Mouse (Mus musculus) frontal cortex, adult (tissue): ENCODE results near the gene Gli3.

Source experiments
- ATAC-seq: cut with Nextera tagmentation; 2 replicates; pipeline ENCODE4 v1.9.2; 2017; ENCODE audit warnings: mild to moderate bottlenecking, moderate library complexity, mixed read lengths; ENCODE audit not compliant: low TSS enrichment

Gene Gli3

GRCm38 (mm10) chr13:15488065-15488464 lies 25.0 kb downstream of the Gli3 start:
- no peak for ATAC-seq

- ATAC-seq = no peak
Observed at GRCm38 (mm10) chr13:15495820-15496219, 32.8 kb downstream of the Gli3 start.

- no peak for ATAC-seq
Observed at GRCm38 (mm10) chr13:15498338-15498737, 35.3 kb downstream of the Gli3 start.

GRCm38 (mm10) chr13:15510925-15511324 lies 47.9 kb downstream of the Gli3 start:
- ATAC-seq = no peak

GRCm38 (mm10) chr13:15513114-15513513 lies 50.1 kb downstream of the Gli3 start:
- ATAC-seq = no peak

- no peak for ATAC-seq
Observed at GRCm38 (mm10) chr13:15514082-15514481, 51.0 kb downstream of the Gli3 start.

GRCm38 (mm10) chr13:15517048-15517760 lies 54.2 kb downstream of the Gli3 start:
- no peak for ATAC-seq

GRCm38 (mm10) chr13:15520353-15520752 lies 57.3 kb downstream of the Gli3 start:
- ATAC-seq = no peak

- ATAC-seq = no peak
Observed at GRCm38 (mm10) chr13:15522153-15522552, 59.1 kb downstream of the Gli3 start.

GRCm38 (mm10) chr13:15524208-15524607 lies 61.2 kb downstream of the Gli3 start:
- ATAC-seq = peak; percentile 57

- ATAC-seq = no peak
Observed at GRCm38 (mm10) chr13:15526691-15527090, 63.7 kb downstream of the Gli3 start.

- ATAC-seq = no peak
Observed at GRCm38 (mm10) chr13:15531568-15531967, 68.5 kb downstream of the Gli3 start.

- no peak for ATAC-seq
Observed at GRCm38 (mm10) chr13:15537206-15537605, 74.2 kb downstream of the Gli3 start.

- no peak for ATAC-seq
Observed at GRCm38 (mm10) chr13:15537611-15538010, 74.6 kb downstream of the Gli3 start.

GRCm38 (mm10) chr13:15538389-15538788 lies 75.4 kb downstream of the Gli3 start:
- ATAC-seq = no peak

- no peak for ATAC-seq
Observed at GRCm38 (mm10) chr13:15542053-15542452, 79.0 kb downstream of the Gli3 start.

- no peak for ATAC-seq
Observed at GRCm38 (mm10) chr13:15543169-15543887, 80.3 kb downstream of the Gli3 start.

GRCm38 (mm10) chr13:15543888-15544640 lies 81.0 kb downstream of the Gli3 start:
- ATAC-seq = peak; percentile 38

- ATAC-seq = peak; percentile 88
Observed at GRCm38 (mm10) chr13:15545346-15545896, 82.4 kb downstream of the Gli3 start.

- ATAC-seq = no peak
Observed at GRCm38 (mm10) chr13:15546258-15546657, 83.2 kb downstream of the Gli3 start.

GRCm38 (mm10) chr13:15549466-15549865 lies 86.4 kb downstream of the Gli3 start:
- no peak for ATAC-seq

- ATAC-seq = no peak
Observed at GRCm38 (mm10) chr13:15550027-15550602, 87.1 kb downstream of the Gli3 start.
